Mouse (Mus musculus) lung, adult 2 months (tissue): ENCODE measurements around the gene Ccsap.

Source experiments
- CTCF ChIP-seq: fragments of 200-500 bp; IDR thresholded peaks from 2 replicates; pipeline ENCODE4 v1.5.1; 2011; ENCODE audit warnings: mild to moderate bottlenecking, low read length, control low read depth; ENCODE audit not compliant: insufficient read depth
- POLR2A ChIP-seq: fragments of 200-500 bp; IDR thresholded peaks from 2 replicates; pipeline ENCODE4 v1.6.1; 2011; ENCODE audit warnings: low read depth, mild to moderate bottlenecking, control low read depth, low read length, borderline replicate concordance; ENCODE audit errors: extremely low read depth

- TF ChIP-seq POLR2A = no peak
- no peak for TF ChIP-seq CTCF
Measured at GRCm38 (mm10) chr8:123860386-123860785, 377 bp upstream of the Ccsap start.
